Mouse (Mus musculus) urinary bladder, postnatal 25 days (tissue): ENCODE measurements around the gene Kif3a.
A peak's percentile ranks its signal among the peaks of the same experiment; 100 is the strongest.
"Not testable (repeated sequence)": the region's sequence is repeated elsewhere in the genome, so short reads cannot be mapped to it uniquely, and the experiment has no call there.

Experiments used
- DNase-seq: peaks from one replicate; pipeline ENCODE4 v3.0.0; 2022; ENCODE audit warnings: low spot score

Kif3a gene

GRCm38 (mm10) chr11:53543021-53543420 lies 24.2 kb upstream of the Kif3a start:
- no peak for DNase-seq

- DNase-seq = no peak
Measured at GRCm38 (mm10) chr11:53546271-53546670, 20.9 kb upstream of the Kif3a start.

DNA sequence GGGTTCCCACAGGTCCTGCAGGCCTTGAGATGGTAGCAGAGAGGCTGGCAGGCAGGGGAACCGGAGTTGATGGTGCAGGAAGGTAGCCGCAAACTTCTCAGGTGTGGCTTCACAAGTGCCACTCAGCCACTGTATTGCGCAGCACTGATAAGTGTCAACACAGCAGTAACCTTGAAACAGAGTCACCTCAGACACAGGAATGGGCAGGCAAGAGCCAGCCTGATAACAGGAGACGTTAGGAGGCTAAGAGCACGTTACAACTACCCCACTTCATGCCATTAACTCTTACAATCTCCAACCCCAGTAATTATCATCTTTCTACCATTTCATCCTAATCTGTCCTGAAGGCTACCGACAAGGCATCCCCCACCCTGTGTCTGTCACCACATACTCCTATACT lies 19.6 kb upstream of the Kif3a start:
- DNase-seq = no peak

- DNase-seq = no peak
Measured at GRCm38 (mm10) chr11:53548036-53548605, 19.1 kb upstream of the Kif3a start.

DNA sequence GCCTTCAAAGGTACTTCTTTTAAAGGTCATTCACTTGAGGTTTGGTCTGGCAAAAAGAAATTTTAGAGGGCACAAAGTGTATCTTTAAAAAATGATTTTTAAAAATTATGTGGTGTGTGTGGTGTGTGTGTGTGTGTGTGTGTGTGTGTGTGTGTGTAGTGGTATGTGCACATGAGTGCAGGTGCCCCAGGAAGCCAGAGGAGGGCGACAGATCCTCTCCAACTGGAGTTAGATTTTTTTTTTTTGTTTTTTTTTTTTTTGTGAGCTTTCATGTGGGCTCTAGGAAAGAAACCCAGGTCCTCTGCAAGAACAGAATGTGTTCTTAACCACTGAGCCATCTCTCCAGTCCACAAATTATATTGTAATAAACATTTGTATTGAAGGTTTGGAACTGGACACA lies 16.5 kb upstream of the Kif3a start:
- DNase-seq = no peak

- no peak for DNase-seq
Measured at GRCm38 (mm10) chr11:53551754-53552153, 15.4 kb upstream of the Kif3a start.

- DNase-seq = not testable (repeated sequence)
Measured at GRCm38 (mm10) chr11:53556529-53556928, 10.7 kb upstream of the Kif3a start.

DNA sequence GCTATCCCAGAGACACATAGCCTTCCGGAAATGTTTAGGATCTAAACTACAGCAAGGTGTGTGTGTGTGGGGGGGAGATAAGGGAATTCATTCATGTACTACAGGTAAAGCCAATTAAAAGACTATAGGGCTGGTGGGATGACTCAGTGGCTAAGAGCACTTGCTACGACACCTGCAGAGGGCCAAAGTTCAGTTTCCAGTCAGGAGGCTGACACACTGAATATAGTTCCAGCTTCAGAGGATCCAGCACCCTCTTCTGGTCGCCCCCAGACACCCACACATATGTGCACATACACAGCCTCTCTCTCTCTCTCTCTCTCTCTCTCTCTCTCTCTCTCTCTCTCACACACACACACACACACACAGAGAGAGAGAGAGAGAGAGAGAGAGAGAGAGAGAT lies 9.2 kb upstream of the Kif3a start:
- DNase-seq = not testable (repeated sequence)

DNA sequence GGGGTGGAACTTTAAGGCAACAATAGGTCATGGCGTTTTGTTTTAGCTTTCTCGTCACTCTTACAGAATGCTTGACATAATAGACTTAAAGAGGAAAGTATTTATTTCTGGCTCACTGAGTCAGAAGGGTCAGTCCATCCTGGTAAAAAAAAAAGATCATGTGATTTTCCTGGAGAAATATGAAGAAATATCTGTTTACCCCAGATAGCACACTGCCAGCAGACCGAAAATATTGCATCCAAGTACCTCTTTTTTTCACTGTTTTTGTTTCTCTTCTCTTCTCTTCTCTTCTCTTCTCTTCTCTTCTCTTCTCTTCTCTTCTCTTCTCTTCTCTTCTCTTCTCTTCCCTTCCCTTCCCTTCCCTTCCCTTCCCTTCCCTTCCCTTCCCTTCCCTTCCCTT lies 7.2 kb upstream of the Kif3a start:
- DNase-seq = not testable (repeated sequence)

DNA sequence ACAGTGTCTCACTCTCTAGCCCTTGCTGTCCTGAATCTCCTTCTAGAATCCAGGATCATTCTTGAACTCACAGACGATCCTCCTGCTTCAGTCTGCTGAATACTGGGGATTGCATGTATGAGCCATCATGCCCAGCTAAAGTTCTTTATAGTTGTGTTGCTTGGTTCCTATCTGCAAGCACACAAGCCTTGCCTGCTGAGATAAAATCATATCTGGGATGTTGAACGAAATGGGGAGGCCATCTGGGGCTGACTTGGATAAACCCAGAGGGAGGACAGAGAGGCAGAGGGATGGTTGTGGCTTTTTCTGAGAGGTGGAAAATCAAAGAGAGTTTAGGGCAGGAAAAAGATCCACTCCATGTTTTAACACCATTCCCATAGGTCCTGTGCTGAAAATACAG lies 5.2 kb upstream of the Kif3a start:
- DNase-seq = no peak

DNA sequence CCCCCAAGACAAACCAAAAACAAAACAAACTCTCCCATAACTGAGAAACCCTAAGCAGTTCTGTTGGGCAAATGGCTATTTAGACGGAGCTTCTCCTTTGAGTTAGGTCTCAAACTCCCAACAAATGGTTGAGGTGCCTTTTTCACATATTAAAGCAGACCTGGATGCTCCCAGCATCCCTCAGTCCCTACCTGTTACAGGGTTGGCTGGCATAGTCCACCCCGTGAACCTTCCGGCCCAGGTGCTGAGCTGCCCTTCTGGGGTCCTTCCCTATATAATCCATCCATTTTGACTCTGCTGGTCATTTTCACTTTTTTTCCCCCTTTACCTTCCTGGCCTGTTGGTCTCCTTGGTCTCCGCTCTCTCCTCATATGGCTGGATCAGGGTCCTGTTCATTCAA lies 533 bp upstream of the Kif3a start:
- no peak for DNase-seq

DNA sequence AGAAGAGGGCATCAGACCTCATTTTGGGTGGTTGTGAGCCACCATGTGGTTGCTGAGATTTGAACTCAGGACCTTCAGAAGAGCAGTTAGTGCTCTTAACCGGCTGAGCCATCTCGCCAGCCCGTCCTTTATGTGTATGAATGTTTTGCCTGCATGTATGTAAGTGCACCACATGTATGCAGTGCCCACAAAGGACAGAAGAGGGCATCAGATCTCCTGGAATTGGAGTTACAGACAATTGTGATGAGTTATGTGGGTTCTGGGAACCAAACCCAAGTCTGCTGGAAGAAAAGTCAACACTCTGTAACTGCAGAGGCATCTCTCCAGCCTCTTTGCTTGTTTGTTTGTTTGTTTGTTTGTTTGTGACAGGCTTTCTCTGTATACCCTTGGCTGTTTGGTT lies 13.4 kb downstream of the Kif3a start:
- DNase-seq = no peak

DNA sequence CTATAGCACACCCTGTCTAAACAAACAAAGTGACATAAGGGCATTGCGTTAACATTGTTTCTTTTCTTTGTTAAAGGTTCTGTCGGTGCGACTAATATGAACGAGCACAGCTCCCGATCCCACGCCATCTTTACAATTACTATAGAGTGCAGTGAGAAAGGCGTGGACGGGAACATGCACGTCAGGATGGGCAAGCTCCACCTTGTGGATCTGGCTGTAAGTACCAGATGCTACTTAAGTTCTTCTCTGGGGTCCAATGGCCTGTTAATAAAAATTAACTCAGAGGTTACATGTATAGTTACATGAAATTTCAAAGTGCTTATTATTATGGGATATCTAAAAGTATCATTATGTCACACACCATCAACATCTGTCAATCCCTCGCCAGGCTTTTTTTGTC lies 16.0 kb downstream of the Kif3a start:
- DNase-seq = no peak

GRCm38 (mm10) chr11:53584849-53585248 lies 17.7 kb downstream of the Kif3a start:
- DNase-seq = no peak

GRCm38 (mm10) chr11:53585510-53585909 lies 18.3 kb downstream of the Kif3a start:
- no peak for DNase-seq

DNA sequence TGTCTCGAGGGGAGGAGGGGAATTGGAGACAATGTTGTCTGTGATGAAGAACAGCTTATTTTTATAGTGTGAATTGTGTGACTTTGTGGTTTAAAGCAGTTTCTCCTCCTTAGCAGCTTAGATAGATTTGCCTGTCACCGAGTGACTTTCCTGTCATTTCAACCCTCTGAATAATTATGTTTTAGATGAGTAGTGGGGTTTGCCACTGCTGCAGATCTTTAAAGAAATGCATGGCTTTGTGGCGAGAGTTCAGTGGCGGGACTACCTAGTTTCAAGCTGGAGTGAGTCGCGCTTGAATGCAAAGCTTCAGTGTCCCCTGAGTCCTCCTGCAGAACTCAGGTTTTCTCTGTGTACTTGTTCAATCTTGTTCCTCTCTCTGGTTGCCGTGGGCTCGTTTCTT lies 21.1 kb downstream of the Kif3a start:
- DNase-seq = no peak

- DNase-seq = peak; percentile 13
Measured at GRCm38 (mm10) chr11:53590368-53590768, 23.2 kb downstream of the Kif3a start.

- no peak for DNase-seq
Measured at GRCm38 (mm10) chr11:53591116-53591515, 23.9 kb downstream of the Kif3a start.

DNA sequence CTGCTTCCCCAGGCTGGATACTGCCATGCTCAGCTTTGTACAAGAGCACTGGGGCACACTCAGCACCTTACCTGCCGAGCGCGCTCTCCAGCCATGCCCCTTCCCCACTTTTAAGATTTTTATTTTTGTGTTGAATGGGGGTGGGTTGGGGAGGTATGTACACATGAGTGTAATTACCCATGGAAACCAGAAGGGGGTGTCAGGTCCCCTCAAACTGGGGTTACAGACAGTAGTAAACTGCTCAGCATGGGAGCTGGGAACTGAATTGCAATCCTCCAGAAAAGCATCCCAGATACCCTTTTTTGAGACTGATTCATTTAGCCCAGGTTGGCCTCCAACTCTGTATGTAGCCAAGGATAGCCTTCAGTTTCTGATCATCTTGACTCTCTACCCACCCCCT lies 37.8 kb downstream of the Kif3a start:
- no peak for DNase-seq

DNA sequence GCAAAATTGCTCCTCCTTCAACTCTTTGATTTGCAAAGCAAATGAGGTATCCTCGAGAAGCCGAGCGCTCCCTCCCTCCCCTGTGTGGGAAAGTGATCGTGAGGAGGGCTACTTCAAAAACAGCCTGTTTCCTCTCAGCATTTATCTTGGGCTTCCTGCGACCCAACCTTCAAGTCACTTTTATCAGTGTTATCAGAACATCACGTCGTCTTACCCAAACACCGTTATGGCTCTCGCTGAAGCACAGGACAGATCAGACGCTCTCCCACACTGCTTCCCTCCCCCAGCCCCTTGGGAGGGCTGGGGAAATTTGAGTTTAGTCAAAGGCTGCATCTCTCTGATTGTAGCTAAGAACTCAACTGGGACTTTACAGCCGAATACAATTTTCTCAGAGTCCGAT lies 38.4 kb downstream of the Kif3a start:
- no peak for DNase-seq

- DNase-seq = no peak
Measured at GRCm38 (mm10) chr11:53609231-53609630, 42.1 kb downstream of the Kif3a start.

- no peak for DNase-seq
Measured at GRCm38 (mm10) chr11:53609672-53610071, 42.5 kb downstream of the Kif3a start.

DNA sequence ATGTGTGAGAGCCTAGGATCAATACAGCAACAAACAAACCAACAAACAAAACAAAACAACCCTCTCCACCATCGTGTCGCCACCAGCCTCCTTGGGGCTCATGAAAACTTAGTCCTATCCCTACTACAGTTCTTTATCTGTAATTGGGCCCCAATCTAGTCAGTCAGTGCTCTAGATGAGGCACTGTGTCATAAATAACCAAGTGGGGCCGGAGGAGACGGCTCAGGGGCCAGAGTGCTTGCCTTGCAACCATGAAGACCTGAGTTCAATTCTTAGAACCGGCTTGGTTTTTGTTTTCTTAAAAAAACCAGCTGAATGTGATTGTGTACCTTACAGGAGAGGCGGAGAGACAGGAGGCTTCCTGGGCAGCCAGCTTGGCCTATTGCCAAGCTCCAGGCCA lies 48.0 kb downstream of the Kif3a start:
- DNase-seq = no peak

DNA sequence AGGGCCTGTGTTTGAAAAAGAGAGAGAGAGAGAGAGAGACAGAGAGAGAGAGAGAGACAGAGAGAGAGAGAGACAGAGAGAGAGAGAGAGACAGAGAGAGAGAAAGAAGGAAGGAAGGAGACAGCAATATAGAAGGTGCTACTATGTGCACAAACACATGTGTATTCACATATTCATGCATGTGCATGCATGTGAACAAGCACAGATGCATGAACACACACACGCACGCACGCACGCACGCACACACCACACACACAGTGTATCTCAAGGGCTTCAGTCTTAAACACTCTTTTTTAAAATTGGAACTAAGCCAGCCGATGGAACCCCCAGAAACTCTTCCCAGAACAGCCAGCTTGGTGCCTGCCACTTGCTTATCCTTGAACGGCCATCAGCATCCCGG lies 48.4 kb downstream of the Kif3a start:
- DNase-seq = no peak
